Mouse (Mus musculus) left cerebral cortex, postnatal 36 days (tissue): ENCODE measurements around the gene Scgb2a2. TPM values are rescaled to one million over a fixed set of nuclear protein-coding genes. Genes with fewer than 3 reads are reported as not detected.
"Not testable (repeated sequence)": the region's sequence is repeated elsewhere in the genome, so short reads cannot be mapped to it uniquely, and the experiment has no call there.

Experiments
- DNase-seq, 2 experiments: peaks; one replicate each; pipeline ENCODE4 v3.0.0; 2021 to 2022; ENCODE audit warnings: low spot score in 2 of 2, mixed read lengths in 1 of 2
- intact Hi-C: fragments of 180-260 bp; cut with DNase I; formaldehyde crosslinking; loops from one replicate; pipeline ENCODE4 v1.15.1; 2025
- total RNA-seq, 2 experiments: library from RNA; stranded (reverse); gene quantifications; 2 replicates each; pipeline ENCODE4 v1.2.3; 2021

Gene Scgb2a2
- total RNA-seq, result not detected

- no peak for DNase-seq
- intact Hi-C loops, result no loop called here
Observed at GRCm38 (mm10) chr19:9847262-9847661, at the start of gene Scgb2a2. Scgb2a2 (plus strand) TSS chr19:9847562.

DNA sequence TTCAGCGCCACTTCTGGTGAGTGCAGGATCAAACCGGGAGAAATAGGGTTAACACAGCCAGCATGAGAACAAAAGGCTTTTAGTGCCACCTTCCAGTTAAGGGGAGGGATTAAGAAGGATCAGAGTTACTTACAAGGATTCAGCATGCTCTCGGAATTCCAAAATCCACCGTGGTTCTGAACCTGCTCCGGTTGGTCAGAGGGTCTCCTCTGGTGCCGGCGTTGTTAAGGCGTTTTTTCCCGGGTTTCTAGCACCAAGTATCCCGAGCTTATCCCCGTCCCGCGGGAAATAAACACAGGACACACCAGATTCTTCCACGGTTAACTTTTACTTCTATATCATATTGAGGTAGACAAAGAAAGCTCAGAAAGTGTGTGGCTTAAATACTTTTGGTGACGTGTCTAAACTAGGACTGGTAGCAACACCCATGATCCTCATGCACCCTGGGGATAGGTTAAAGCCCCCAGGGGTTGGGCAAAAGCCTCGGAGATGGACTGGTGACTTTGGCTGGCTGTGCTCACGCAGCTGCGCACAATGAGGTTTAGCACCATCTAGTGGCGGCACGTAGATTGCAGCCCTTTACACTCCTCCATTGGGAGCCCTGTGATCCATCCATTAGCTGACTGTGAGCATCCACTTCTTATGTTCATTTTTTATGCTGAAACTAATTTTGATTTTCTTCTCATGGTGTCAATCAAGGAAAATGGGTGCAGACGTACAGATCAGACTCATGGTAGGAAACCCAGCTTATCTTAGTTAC, 10.6 kb upstream of the Scgb2a2 start:
- intact Hi-C loops, result not testable (repeated sequence)
- DNase-seq, result peak; percentile 32 to 36

- no peak for DNase-seq
- intact Hi-C loops, result no loop called here
Observed at GRCm38 (mm10) chr19:9837341-9837715, 10.0 kb upstream of the Scgb2a2 start.

GRCm38 (mm10) chr19:9849368-9850075, 2.2 kb downstream of the Scgb2a2 start:
- intact Hi-C loops, result not testable (repeated sequence)

GRCm38 (mm10) chr19:9860821-9861220, 13.5 kb downstream of the Scgb2a2 start:
- intact Hi-C loops, result not testable (repeated sequence)

More at GRCm38 (mm10) chr19:9849368-9850075, 2.2 kb downstream of the Scgb2a2 start:
- DNase-seq, result not testable (repeated sequence)

GRCm38 (mm10) chr19:9864856-9865255, 17.5 kb downstream of the Scgb2a2 start:
- no peak for DNase-seq
- intact Hi-C loops, result no loop called here

More at GRCm38 (mm10) chr19:9860821-9861220, 13.5 kb downstream of the Scgb2a2 start:
- DNase-seq, result not testable (repeated sequence)

DNA sequence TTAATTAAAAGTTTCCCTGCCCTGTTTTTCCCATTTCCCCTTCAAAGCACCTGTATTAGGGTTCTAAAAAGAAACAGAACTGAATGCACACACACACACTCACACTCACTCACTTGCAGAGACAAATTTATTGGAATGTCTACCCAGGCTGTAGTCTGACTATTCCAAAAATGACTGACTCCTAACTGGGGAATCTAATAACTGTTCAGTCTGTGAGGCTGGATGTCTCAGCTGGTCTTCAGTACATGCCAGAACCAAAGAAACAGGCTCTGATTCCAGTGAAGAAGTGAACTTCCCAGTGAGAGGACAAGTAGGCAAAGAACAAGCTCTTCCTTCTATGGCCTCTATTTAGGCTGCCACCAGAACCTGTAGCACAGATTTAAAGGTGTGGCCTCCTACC, 18.1 kb downstream of the Scgb2a2 start:
- DNase-seq, result no peak
- intact Hi-C loops, result no loop called here

GRCm38 (mm10) chr19:9878186-9878835, 30.9 kb downstream of the Scgb2a2 start:
- DNase-seq, result peak; percentile 45 to 61
- intact Hi-C loops, result no loop called here

- DNase-seq, result no peak
- intact Hi-C loops, result no loop called here
Observed at GRCm38 (mm10) chr19:9886348-9886747, 39.0 kb downstream of the Scgb2a2 start.

GRCm38 (mm10) chr19:9886771-9887170, 39.4 kb downstream of the Scgb2a2 start:
- DNase-seq, result no peak
- intact Hi-C loops, result no loop called here

DNA sequence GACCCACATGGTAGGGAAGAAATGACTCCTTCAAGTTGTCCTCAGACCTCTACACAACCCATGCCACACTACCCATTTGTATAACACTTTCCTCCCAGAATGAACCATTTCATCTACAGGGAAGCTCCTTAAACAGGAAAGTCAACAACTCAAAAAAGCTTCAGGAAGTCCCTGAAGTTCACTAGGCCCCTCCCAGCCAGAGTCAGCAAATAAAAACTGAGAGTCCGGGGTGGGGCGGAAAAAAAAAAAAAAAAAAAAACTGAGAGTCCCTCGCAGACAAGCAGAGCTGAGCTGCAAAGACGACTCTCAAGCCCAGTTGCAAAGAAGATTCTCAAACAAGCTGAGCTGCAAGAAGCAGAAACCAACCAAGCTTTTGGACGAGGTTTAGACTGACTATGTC, 48.7 kb downstream of the Scgb2a2 start:
- intact Hi-C loops, result no loop called here
- no peak for DNase-seq

GRCm38 (mm10) chr19:9898339-9899066, 51.1 kb downstream of the Scgb2a2 start:
- intact Hi-C loops, result no loop called here
- DNase-seq, result no peak

- intact Hi-C loops, result no loop called here
- DNase-seq, result peak; percentile 92 to 94
Observed at GRCm38 (mm10) chr19:9899072-9899779, 51.9 kb downstream of the Scgb2a2 start, which contains the start of gene Incenp. Incenp (minus strand) TSS chr19:9899551.

- intact Hi-C loops, result no loop called here
- DNase-seq, result no peak
Observed at GRCm38 (mm10) chr19:9899780-9900146, 52.4 kb downstream of the Scgb2a2 start.

GRCm38 (mm10) chr19:9900696-9901095, 53.3 kb downstream of the Scgb2a2 start:
- DNase-seq, result not testable (repeated sequence)

More at GRCm38 (mm10) chr19:9900696-9901095, 53.3 kb downstream of the Scgb2a2 start:
- intact Hi-C loops, result not testable (repeated sequence)
